Mouse (Mus musculus) forebrain, postnatal 0 days (tissue): ENCODE results near the gene Pdgfc. TPM values are rescaled to one million over a fixed set of nuclear protein-coding genes. Genes with fewer than 3 reads are reported as not detected.

Experiments used
- ATAC-seq: fragments of 200-750 bp; cut with Nextera tagmentation; 2 replicates; pipeline ENCODE4 v1.8.0; 2017; ENCODE audit warnings: mild to moderate bottlenecking, moderate library complexity
- DNase-seq: peaks from one replicate; pipeline ENCODE4 v3.0.0-alpha.2; 2015
- H3K27ac ChIP-seq: fragments of 300-500 bp; sonication (generic); 2 replicates; pipeline ENCODE4 v1.5.1; 2014; ENCODE audit warnings: low read depth, mild to moderate bottlenecking, antibody characterized with exemption, low read length, moderate library complexity, mixed read lengths
- H3K27me3 ChIP-seq: fragments of 300-500 bp; sonication (generic); 2 replicates; pipeline ENCODE4 v1.6.1; 2014; ENCODE audit warnings: mild to moderate bottlenecking, low read length, mixed read lengths; ENCODE audit not compliant: insufficient read depth
- H3K36me3 ChIP-seq: fragments of 300-500 bp; sonication (generic); 2 replicates; pipeline ENCODE4 v1.6.1; 2014; ENCODE audit warnings: mild to moderate bottlenecking, moderate library complexity; ENCODE audit not compliant: insufficient read depth
- H3K4me1 ChIP-seq: fragments of 300-500 bp; sonication (generic); 2 replicates; pipeline ENCODE4 v1.6.1; 2014; ENCODE audit warnings: antibody characterized with exemption; ENCODE audit not compliant: insufficient read depth
- H3K4me2 ChIP-seq: fragments of 300-500 bp; sonication (generic); 2 replicates; pipeline ENCODE4 v1.6.1; 2014; ENCODE audit warnings: low read depth, mild to moderate bottlenecking, moderate library complexity
- H3K4me3 ChIP-seq: fragments of 300-500 bp; sonication (generic); 2 replicates; pipeline ENCODE4 v1.5.1; 2014; ENCODE audit warnings: low read depth, low read length, mixed read lengths
- H3K9ac ChIP-seq: fragments of 300-500 bp; sonication (generic); 2 replicates; pipeline ENCODE4 v1.6.1; 2014; ENCODE audit warnings: mild to moderate bottlenecking
- H3K9me3 ChIP-seq: fragments of 300-500 bp; sonication (generic); 2 replicates; pipeline ENCODE4 v1.6.1; 2016; ENCODE audit warnings: low read length
- CTCF ChIP-seq: sonication (generic); IDR thresholded peaks from 2 replicates; pipeline ENCODE4 v1.5.1; 2016; ENCODE audit warnings: antibody characterized with exemption, control low read depth, low read depth
- WGBS: fragments of 180-500 bp; shearing (Covaris S2); extraction: QIAGEN DNeasy Blood & Tissue Kit; methylation state at CpG from one replicate; pipeline ENCODE4 v1.1.7; 2014; 5-methylcytosine and 5-hydroxymethylcytosine counted together
- polyA plus RNA-seq: library from polyadenylated mRNA; unstranded; fragments of >200 nt; fragmentation: Nextera tagmentation; extraction: Ambion mirVana; gene quantifications from 2 replicates; pipeline ENCODE4 v1.2.1, GENCODE M21; 2015
- total RNA-seq: library from RNA; depleted of rRNA; stranded (reverse); fragments of >200 nt; gene quantifications from 2 replicates; pipeline ENCODE4 v1.2.3, GENCODE M21; 2014

Pdgfc gene
- total and polyA plus RNA-seq, 2 experiments from 2014 or later, result 4.8 to 6.3 TPM

- H3K27ac ChIP-seq, result no peak overlapping the region
- ATAC-seq (no peak), DNase-seq (no peak)
- no peak for TF ChIP-seq CTCF
- H3K4me3 ChIP-seq, result no peak overlapping the region
- H3K9me3 ChIP-seq, result no peaks in the 10 kb centered on the region
- H3K4me1 ChIP-seq, result no peaks in the 10 kb centered on the region
- H3K36me3 ChIP-seq, result no peaks in the 10 kb centered on the region
- no peaks in the 10 kb centered on the region for H3K27me3 ChIP-seq
- WGBS, result 78% methylated on average over 1 of the region's 1 CpGs
- no peak overlapping the region for H3K9ac ChIP-seq
- no peak overlapping the region for H3K4me2 ChIP-seq
Observed at GRCm38 (mm10) chr3:81022845-81023244, 13.4 kb upstream of the Pdgfc start.

DNA sequence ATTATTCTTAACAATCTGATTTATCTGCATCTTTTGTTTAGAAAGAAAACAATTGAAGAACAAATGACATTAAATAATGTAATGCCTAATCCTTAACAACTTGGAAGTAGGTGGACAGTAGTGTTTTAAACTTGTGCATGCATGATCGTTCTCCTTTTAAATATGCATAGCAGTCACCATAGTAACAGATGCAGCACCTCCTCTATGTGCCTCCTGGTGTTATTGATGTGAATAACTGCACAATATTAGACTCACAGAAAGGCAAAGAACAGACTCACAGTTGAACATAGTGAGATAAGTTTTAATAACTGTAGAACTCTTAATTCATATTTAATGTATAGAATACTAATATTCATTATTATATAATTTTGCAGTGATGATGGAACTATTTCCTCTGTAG lies 12.6 kb upstream of the Pdgfc start:
- no peaks in the 10 kb centered on the region for H3K9me3 ChIP-seq
- H3K4me1 ChIP-seq, result no peaks in the 10 kb centered on the region
- no peak overlapping the region for H3K4me3 ChIP-seq
- H3K36me3 ChIP-seq, result no peaks in the 10 kb centered on the region
- H3K4me2 ChIP-seq, result no peak overlapping the region
- H3K27me3 ChIP-seq, result no peaks in the 10 kb centered on the region
- no peak overlapping the region for H3K9ac ChIP-seq
- ATAC-seq, result peak; percentile 47; the same call in 1 of the 2 replicates
- WGBS, result 12% methylated on average over 1 of the region's 1 CpGs
- no peak for TF ChIP-seq CTCF
- no peak for DNase-seq
- no peak overlapping the region for H3K27ac ChIP-seq

DNA sequence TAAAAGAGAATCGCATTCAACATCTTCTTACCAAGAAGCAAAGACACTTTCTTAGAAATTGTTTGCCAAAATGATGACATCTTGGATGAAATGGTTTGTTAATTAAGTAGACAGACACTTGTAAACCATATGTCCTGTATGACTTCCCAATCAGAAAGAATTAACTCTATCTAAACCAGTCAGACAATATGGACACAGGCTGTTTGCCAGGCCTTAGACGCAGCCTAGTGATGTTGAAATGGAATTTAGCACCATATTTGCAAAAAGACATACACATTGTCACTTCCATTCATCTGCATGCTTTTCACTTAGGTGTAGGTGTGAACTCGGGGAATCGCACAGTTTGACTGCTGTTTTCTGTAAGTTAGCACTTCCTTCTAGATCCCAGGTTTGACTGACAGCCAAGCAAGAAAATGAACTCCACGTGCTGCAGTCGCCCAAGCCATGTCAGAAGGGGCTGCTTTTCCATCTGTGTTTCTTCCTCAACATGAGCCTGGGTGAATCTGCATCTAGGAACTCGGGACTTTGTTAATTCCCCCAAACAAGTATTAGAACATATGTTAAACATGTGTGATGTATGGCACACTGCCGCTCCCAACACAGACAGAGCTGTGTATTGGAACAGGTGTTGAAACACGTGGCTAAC lies 10.5 kb upstream of the Pdgfc start:
- no peak for DNase-seq
- WGBS, result 51% methylated on average over 9 of the region's 9 CpGs
- TF ChIP-seq CTCF, result no peak
- ATAC-seq, result no peak
- H3K27me3 ChIP-seq, result no peaks in the 10 kb centered on the region
- no peak overlapping the region for H3K4me3 ChIP-seq
- no peak overlapping the region for H3K9ac ChIP-seq
- no peak overlapping the region for H3K27ac ChIP-seq
- no peaks in the 10 kb centered on the region for H3K36me3 ChIP-seq
- no peaks in the 10 kb centered on the region for H3K4me1 ChIP-seq
- no peaks in the 10 kb centered on the region for H3K9me3 ChIP-seq
- H3K4me2 ChIP-seq, result no peak overlapping the region

DNA sequence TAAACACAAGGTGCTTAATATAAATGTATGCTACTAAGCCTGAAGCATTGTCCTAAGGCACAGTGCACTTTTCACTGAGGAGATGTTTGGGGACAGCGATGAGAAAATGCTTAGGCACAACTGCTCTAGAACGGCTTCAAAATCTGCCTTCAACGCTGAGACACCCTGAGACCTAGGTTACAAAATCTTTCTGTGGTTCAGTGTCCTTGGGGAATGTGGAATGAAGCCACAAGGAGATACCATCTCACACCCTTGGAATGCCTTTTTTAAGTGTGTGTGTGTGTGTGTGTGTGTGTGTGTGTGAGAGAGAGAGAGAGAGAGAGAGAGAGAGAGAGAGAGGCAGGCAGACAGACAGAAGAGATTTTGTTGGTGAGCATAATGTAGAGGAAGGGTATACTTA lies 7.9 kb upstream of the Pdgfc start:
- DNase-seq, result no peak
- no peak for ATAC-seq
- no peaks in the 10 kb centered on the region for H3K27me3 ChIP-seq
- H3K36me3 ChIP-seq, result no peaks in the 10 kb centered on the region
- H3K27ac ChIP-seq, result no peak overlapping the region
- H3K4me1 ChIP-seq, result no peaks in the 10 kb centered on the region
- H3K4me2 ChIP-seq, result no peak overlapping the region
- TF ChIP-seq CTCF, result no peak
- WGBS, result 87% methylated on average over 3 of the region's 3 CpGs
- no peak overlapping the region for H3K4me3 ChIP-seq
- no peaks in the 10 kb centered on the region for H3K9me3 ChIP-seq
- H3K9ac ChIP-seq, result no peak overlapping the region

GRCm38 (mm10) chr3:81029321-81029720 lies 6.9 kb upstream of the Pdgfc start:
- H3K9ac ChIP-seq, result no peak overlapping the region
- ATAC-seq (no peak), DNase-seq (no peak)
- H3K4me2 ChIP-seq, result no peak overlapping the region
- H3K27me3 ChIP-seq, result no peaks in the 10 kb centered on the region
- H3K4me1 ChIP-seq, result no peaks in the 10 kb centered on the region
- no peaks in the 10 kb centered on the region for H3K36me3 ChIP-seq
- H3K9me3 ChIP-seq, result no peaks in the 10 kb centered on the region
- WGBS, result 54% methylated on average over 4 of the region's 4 CpGs
- no peak overlapping the region for H3K27ac ChIP-seq
- H3K4me3 ChIP-seq, result no peak overlapping the region
- no peak for TF ChIP-seq CTCF

DNA sequence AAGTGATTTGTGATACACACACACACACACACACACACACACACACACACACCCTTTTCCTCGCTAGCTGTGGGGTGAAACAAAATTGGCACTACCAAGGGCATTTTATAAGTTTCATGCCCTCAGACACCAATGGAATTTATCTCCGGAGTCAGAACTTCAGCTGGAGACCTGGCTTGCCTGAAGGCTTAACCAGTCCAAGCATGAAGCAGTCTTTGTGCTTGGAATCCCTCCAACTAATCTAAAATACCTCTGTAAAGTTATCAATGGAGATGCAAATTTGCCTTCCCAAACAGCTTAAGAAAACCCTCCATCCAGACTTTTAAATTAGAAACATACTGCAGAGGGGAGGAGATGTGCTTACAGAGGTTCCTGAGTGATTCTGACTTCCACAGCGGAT lies 6.3 kb upstream of the Pdgfc start:
- Histone ChIP-seq H3K27me3 (no peaks in the 10 kb centered on the region), H3K4me3 (no peak overlapping the region), H3K9me3 (no peaks in the 10 kb centered on the region), H3K9ac (no peak overlapping the region), H3K4me2 (no peak overlapping the region), H3K27ac (no peak overlapping the region), H3K36me3 (no peaks in the 10 kb centered on the region), H3K4me1 (no peaks in the 10 kb centered on the region)
- WGBS, result 44% methylated on average over 3 of the region's 3 CpGs
- ATAC-seq, result no peak
- no peak for TF ChIP-seq CTCF
- DNase-seq, result no peak

DNA sequence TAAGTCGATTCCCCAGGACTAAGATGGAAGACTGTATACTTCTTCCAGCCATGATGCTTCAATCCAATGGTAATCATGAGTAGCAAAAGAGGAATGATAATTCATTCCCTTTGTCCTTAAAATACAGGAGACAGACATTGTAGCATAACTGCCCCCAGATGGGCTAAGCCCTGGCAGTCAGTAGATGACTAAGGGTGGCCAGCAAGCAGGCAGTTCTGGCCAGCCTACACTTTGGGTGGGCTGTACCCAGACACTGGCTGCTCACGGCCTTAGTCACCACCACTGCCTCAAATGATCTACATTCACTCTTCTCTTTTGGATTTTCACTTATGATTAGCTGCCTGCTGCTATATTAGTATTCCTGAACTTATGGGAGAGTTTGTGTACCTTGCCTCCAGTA lies 5.9 kb upstream of the Pdgfc start:
- Histone ChIP-seq H3K4me1 (no peaks in the 10 kb centered on the region), H3K27ac (no peak overlapping the region), H3K4me2 (no peak overlapping the region), H3K4me3 (no peak overlapping the region), H3K9ac (no peak overlapping the region), H3K9me3 (no peaks in the 10 kb centered on the region), H3K27me3 (no peaks in the 10 kb centered on the region), H3K36me3 (no peaks in the 10 kb centered on the region)
- no peak for DNase-seq
- 63% methylated on average over 2 of the region's 2 CpGs for WGBS
- ATAC-seq, result no peak
- TF ChIP-seq CTCF, result no peak
